Mouse (Mus musculus): ENCODE data around the gene Mef2d. TPM values are rescaled to one million over a fixed set of nuclear protein-coding genes. Genes with fewer than 3 reads are reported as not detected.

Mef2d gene
- polyA plus RNA-seq, 1 experiment from 2014 or later, result 17.7 TPM

- no peak overlapping the region for H3K9ac ChIP-seq
- H3K36me3 ChIP-seq, result 0 out of 2 replicates have a peak, but pooled peaks cover 4% of the 10 kb centered on the region
- H3K9me3 ChIP-seq, result no peaks in the 10 kb centered on the region
- WGBS, result 55% methylated on average over 4 of the region's 4 CpGs
- no peak for ATAC-seq (ENCODE audit: insufficient read depth, low FRiP score, low read depth)
- no peak overlapping the region for H3K4me2 ChIP-seq
- no peak overlapping the region for H3K4me3 ChIP-seq (replicated peaks)
- no peak overlapping the region for H3K27ac ChIP-seq
- no peaks in the 10 kb centered on the region for H3K27me3 ChIP-seq (replicated peaks)
- no peaks in the 10 kb centered on the region for H3K4me1 ChIP-seq
Observed at GRCm38 (mm10) chr3:88125195-88125594, 17.0 kb upstream of the Mef2d start.

- ATAC-seq (ENCODE audit: insufficient read depth, low FRiP score, low read depth), result no peak
- H3K9ac ChIP-seq, result no peak overlapping the region
- no peaks in the 10 kb centered on the region for H3K4me1 ChIP-seq
- H3K4me3 ChIP-seq (replicated peaks), result no peak overlapping the region
- H3K27me3 ChIP-seq (replicated peaks), result no peaks in the 10 kb centered on the region
- H3K36me3 ChIP-seq, result no peaks in the 10 kb centered on the region
- H3K27ac ChIP-seq, result no peak overlapping the region
- H3K9me3 ChIP-seq, result no peaks in the 10 kb centered on the region
- 72% methylated on average over 7 of the region's 7 CpGs for WGBS
- no peak overlapping the region for H3K4me2 ChIP-seq
Observed at GRCm38 (mm10) chr3:88126181-88126580, 16.0 kb upstream of the Mef2d start.

GRCm38 (mm10) chr3:88127636-88128035 lies 14.5 kb upstream of the Mef2d start:
- H3K9ac ChIP-seq, result no peak overlapping the region
- H3K36me3 ChIP-seq, result no peaks in the 10 kb centered on the region
- H3K27ac ChIP-seq, result no peak overlapping the region
- 0 out of 2 replicates have a peak, but pooled peaks cover 4% of the 10 kb centered on the region for H3K4me1 ChIP-seq
- no peaks in the 10 kb centered on the region for H3K27me3 ChIP-seq (replicated peaks)
- no peak overlapping the region for H3K4me2 ChIP-seq
- no peak overlapping the region for H3K4me3 ChIP-seq (replicated peaks)
- H3K9me3 ChIP-seq, result no peaks in the 10 kb centered on the region
- no peak for ATAC-seq (ENCODE audit: insufficient read depth, low FRiP score, low read depth)
- 64% methylated on average over 3 of the region's 3 CpGs for WGBS

GRCm38 (mm10) chr3:88128056-88128455 lies 14.1 kb upstream of the Mef2d start:
- Histone ChIP-seq H3K27ac (no peak overlapping the region), H3K9ac (no peak overlapping the region), H3K36me3 (no peaks in the 10 kb centered on the region), H3K4me1 (0 out of 2 replicates have a peak, but pooled peaks cover 4% of the 10 kb centered on the region), H3K4me3 (replicated peaks) (no peak overlapping the region), H3K9me3 (no peaks in the 10 kb centered on the region), H3K4me2 (no peak overlapping the region), H3K27me3 (replicated peaks) (no peaks in the 10 kb centered on the region)
- no peak for ATAC-seq (ENCODE audit: insufficient read depth, low FRiP score, low read depth)
- WGBS, result 60% methylated on average over 5 of the region's 5 CpGs

- no peak overlapping the region for H3K9ac ChIP-seq
- 48% methylated on average over 4 of the region's 4 CpGs for WGBS
- no peak overlapping the region for H3K27ac ChIP-seq
- H3K9me3 ChIP-seq, result no peaks in the 10 kb centered on the region
- no peak overlapping the region for H3K4me2 ChIP-seq
- no peaks in the 10 kb centered on the region for H3K36me3 ChIP-seq
- H3K4me1 ChIP-seq, result 0 out of 2 replicates have a peak, but pooled peaks cover 4% of the 10 kb centered on the region
- H3K4me3 ChIP-seq (replicated peaks), result no peak overlapping the region
- ATAC-seq (ENCODE audit: insufficient read depth, low FRiP score, low read depth), result no peak
- no peaks in the 10 kb centered on the region for H3K27me3 ChIP-seq (replicated peaks)
Observed at GRCm38 (mm10) chr3:88129006-88129405, 13.2 kb upstream of the Mef2d start.

GRCm38 (mm10) chr3:88131071-88131470 lies 11.1 kb upstream of the Mef2d start:
- Histone ChIP-seq H3K27ac (no peak overlapping the region), H3K27me3 (replicated peaks) (no peaks in the 10 kb centered on the region), H3K9ac (no peak overlapping the region), H3K36me3 (no peaks in the 10 kb centered on the region), H3K4me1 (0 out of 2 replicates have a peak, but pooled peaks cover 4% of the 10 kb centered on the region), H3K4me3 (replicated peaks) (no peak overlapping the region), H3K9me3 (no peaks in the 10 kb centered on the region), H3K4me2 (no peak overlapping the region)
- no peak for ATAC-seq (ENCODE audit: insufficient read depth, low FRiP score, low read depth)
- 89% methylated on average over 3 of the region's 3 CpGs for WGBS

- no peak for ATAC-seq (ENCODE audit: insufficient read depth, low FRiP score, low read depth)
- H3K4me1 ChIP-seq, result peaks cover 9% of the 10 kb centered on the region; the same call in 1 of the 2 replicates
- WGBS, result 66% methylated on average over 2 of the region's 2 CpGs
- H3K9me3 ChIP-seq, result no peaks in the 10 kb centered on the region
- no peak overlapping the region for H3K4me2 ChIP-seq
- no peaks in the 10 kb centered on the region for H3K36me3 ChIP-seq
- no peak overlapping the region for H3K27ac ChIP-seq
- no peak overlapping the region for H3K4me3 ChIP-seq (replicated peaks)
- no peak overlapping the region for H3K9ac ChIP-seq
- H3K27me3 ChIP-seq (replicated peaks), result no peaks in the 10 kb centered on the region
Observed at GRCm38 (mm10) chr3:88132492-88132891, 9.7 kb upstream of the Mef2d start.

- no peak for ATAC-seq (ENCODE audit: insufficient read depth, low FRiP score, low read depth)
- 44% methylated on average over 4 of the region's 4 CpGs for WGBS
- Histone ChIP-seq H3K36me3 (no peaks in the 10 kb centered on the region), H3K27ac (peak overlapping the region; percentile 44), H3K9me3 (no peaks in the 10 kb centered on the region), H3K9ac (no peak overlapping the region), H3K27me3 (replicated peaks) (no peaks in the 10 kb centered on the region), H3K4me3 (replicated peaks) (no peak overlapping the region), H3K4me1 (peaks cover 11% of the 10 kb centered on the region; the same call in 1 of the 2 replicates), H3K4me2 (no peak overlapping the region)
Observed at GRCm38 (mm10) chr3:88133187-88133771, 8.9 kb upstream of the Mef2d start.

- Histone ChIP-seq H3K4me3 (replicated peaks) (no peak overlapping the region), H3K4me1 (peaks cover 34% of the 10 kb centered on the region), H3K9ac (no peak overlapping the region), H3K27me3 (replicated peaks) (no peaks in the 10 kb centered on the region), H3K36me3 (no peaks in the 10 kb centered on the region), H3K4me2 (no peak overlapping the region), H3K9me3 (no peaks in the 10 kb centered on the region), H3K27ac (no peak overlapping the region)
- no peak for ATAC-seq (ENCODE audit: insufficient read depth, low FRiP score, low read depth)
- 75% methylated on average over 9 of the region's 9 CpGs for WGBS
Observed at GRCm38 (mm10) chr3:88136346-88136745, 5.8 kb upstream of the Mef2d start.

GRCm38 (mm10) chr3:88136945-88137494 lies 5.2 kb upstream of the Mef2d start:
- Histone ChIP-seq H3K9me3 (no peaks in the 10 kb centered on the region), H3K4me3 (replicated peaks) (no peak overlapping the region), H3K27ac (no peak overlapping the region), H3K36me3 (no peaks in the 10 kb centered on the region), H3K9ac (no peak overlapping the region), H3K4me2 (no peak overlapping the region; the same call in 1 of the 2 replicates), H3K27me3 (replicated peaks) (no peaks in the 10 kb centered on the region), H3K4me1 (peaks cover 35% of the 10 kb centered on the region)
- WGBS, result 78% methylated on average over 4 of the region's 4 CpGs
- no peak for ATAC-seq (ENCODE audit: insufficient read depth, low FRiP score, low read depth)

GRCm38 (mm10) chr3:88137821-88138220 lies 4.4 kb upstream of the Mef2d start:
- Histone ChIP-seq H3K9me3 (no peaks in the 10 kb centered on the region), H3K27ac (peak overlapping the region; percentile 100), H3K27me3 (replicated peaks) (no peaks in the 10 kb centered on the region), H3K36me3 (no peaks in the 10 kb centered on the region), H3K4me3 (replicated peaks) (peak overlapping the region; percentile 59), H3K4me2 (peak overlapping the region; percentile 81), H3K4me1 (peaks cover 32% of the 10 kb centered on the region), H3K9ac (no peak overlapping the region)
- 10% methylated on average over 3 of the region's 3 CpGs for WGBS
- no peak for ATAC-seq (ENCODE audit: insufficient read depth, low FRiP score, low read depth)

- ATAC-seq (ENCODE audit: insufficient read depth, low FRiP score, low read depth), result peak; percentile 62
- no peaks in the 10 kb centered on the region for H3K36me3 ChIP-seq
- WGBS, result under 1% methylated on average over 32 of the region's 32 CpGs
- H3K27ac ChIP-seq, result peak overlapping the region; percentile 100
- H3K27me3 ChIP-seq (replicated peaks), result no peaks in the 10 kb centered on the region
- H3K9ac ChIP-seq, result peak overlapping the region; percentile 23; the same call in 1 of the 2 replicates
- peaks cover 36% of the 10 kb centered on the region for H3K4me1 ChIP-seq
- H3K4me2 ChIP-seq, result peak overlapping the region; percentile 81
- H3K9me3 ChIP-seq, result no peaks in the 10 kb centered on the region
- peak overlapping the region; percentile 59 for H3K4me3 ChIP-seq (replicated peaks)
Observed at GRCm38 (mm10) chr3:88138336-88139242, 3.6 kb upstream of the Mef2d start.

Measured in stomach, embryonic 15.5 days (tissue).